Mouse (Mus musculus): ENCODE measurements around the gene Larp6.
A peak's percentile ranks its signal among the peaks of the same experiment; 100 is the strongest.

Larp6 gene

GRCm38 (mm10) chr9:60715271-60715670 lies 2.5 kb downstream of the Larp6 start:
- DNase-seq (ENCODE audit: low spot score) = no peak

GRCm38 (mm10) chr9:60715828-60716227 lies 3.0 kb downstream of the Larp6 start:
- DNase-seq (ENCODE audit: low spot score) = no peak

DNA sequence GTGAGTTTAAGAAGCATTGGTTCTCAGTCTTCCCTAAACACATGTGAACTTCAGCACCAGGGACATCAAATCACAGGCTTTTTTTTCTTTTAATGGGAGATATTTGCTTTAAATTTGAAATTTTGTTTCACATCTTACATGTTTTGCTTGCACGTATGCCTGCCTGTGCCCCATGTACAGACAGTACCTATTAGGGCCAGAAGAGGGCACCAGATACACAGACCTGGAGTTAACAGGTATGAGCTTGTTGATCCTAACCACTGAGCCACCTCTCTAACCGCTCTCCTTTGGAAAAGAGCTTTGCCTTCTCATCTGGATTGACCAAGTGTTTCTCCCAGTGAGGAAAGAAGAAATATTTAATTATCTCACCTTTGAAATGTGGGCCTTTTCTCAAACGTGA lies 5.5 kb downstream of the Larp6 start:
- DNase-seq (ENCODE audit: low spot score) = peak; percentile 67

DNA sequence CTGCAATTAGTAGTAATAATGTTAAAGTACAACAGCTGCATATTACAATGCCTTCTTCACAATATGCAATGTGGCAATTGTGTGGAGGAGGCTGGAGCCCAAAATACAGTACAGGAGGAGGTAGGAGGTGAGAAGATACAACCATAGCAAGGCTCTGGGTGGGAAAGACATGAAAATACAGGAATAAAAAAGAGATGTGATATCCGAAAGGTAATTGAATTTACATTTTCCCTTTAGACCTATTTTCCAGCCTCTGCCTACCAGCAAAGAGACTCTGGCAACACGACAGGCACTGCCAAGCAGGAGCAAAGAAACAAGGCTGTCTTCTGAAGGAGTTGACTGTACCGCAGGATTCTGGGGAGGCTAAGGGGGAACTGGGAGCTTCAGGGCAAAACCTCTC lies 6.9 kb downstream of the Larp6 start:
- no peak for DNase-seq (ENCODE audit: low spot score)

GRCm38 (mm10) chr9:60724968-60725367 lies 12.2 kb downstream of the Larp6 start:
- DNase-seq (ENCODE audit: low spot score) = no peak

GRCm38 (mm10) chr9:60734321-60734720 lies 21.5 kb downstream of the Larp6 start:
- DNase-seq (ENCODE audit: low spot score) = no peak

- no peak for DNase-seq (ENCODE audit: low spot score)
These were observed 26.3 kb downstream of the Larp6 start for GRCm38 (mm10) chr9:60739126-60739525.

DNA sequence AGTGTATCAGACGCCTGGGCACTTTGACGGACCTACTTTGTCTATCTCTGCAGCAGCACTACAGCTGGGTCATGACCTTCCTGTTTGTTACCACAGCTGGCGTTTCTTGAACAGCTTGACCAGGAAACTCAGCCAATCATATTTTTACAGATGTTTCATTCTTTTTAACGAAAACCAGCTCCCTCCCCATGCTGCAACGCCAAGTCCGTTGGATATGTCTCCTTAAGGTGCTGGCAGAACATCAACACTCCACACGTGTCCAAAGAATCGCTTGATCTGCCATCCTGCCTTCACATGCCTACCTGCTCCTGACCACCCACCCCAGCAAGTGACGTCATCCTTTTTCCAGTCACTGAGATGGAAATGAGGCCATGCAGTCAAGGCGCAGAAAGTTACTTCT lies 28.6 kb downstream of the Larp6 start:
- DNase-seq (ENCODE audit: low spot score) = peak; percentile 18

DNA sequence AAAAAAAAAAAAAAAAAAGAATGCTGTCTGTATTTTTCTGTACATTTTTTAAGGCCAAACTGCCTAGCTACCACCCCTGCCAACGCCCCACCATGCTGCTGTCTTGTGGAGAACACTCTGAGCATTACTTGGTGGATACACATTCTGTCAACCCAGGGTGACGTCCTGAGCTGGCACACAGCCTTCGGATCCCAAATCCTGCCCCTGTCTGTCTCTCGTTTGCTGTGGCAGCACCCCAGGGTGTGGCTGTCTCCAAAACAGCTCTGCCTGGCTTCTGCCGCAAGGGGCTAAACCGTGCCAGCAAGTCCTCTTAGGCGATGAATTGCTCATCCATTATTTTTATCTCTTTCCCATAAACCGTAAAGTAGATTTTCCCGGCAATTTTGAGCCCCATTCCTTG lies 29.7 kb downstream of the Larp6 start:
- peak; percentile 43 for DNase-seq (ENCODE audit: low spot score)

GRCm38 (mm10) chr9:60743180-60743900 lies 30.6 kb downstream of the Larp6 start:
- DNase-seq (ENCODE audit: low spot score) = peak; percentile 82

DNA sequence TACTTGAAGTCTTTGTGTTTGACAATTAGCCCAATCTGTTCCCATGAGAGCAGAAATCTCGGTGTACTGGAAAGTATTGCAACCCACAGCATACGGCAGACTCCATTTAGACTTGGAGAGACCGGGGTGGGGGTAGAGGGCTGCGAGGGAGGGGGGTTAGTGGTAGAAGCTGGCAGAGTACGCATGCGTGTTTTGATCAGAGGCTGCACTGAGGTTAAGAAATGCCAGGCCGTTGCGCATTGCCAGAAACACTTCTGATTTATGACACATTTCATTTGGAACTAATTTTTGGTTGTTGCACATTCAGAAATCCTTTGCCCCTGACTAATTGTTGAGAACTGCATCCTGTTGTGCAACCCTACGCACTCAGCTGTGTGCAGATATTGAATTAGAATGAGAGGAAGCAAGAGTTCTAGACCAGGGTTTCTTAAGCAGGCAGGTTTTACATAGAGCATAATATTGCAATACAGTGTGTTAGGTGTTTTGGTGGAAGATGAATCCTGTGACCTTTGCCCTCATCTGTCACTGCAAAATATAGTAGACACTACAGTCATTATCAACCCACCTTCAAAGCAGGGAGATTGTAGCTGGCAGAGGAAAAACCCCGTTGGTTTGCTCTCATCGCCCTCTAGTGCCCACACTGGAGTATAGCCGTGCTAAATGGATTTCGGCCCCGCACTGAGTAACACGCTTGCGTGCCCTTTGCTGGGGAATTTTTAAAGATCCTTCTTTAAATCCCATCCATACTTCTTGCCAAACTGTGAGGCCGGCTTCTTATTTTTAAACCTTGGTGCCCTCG lies 31.6 kb downstream of the Larp6 start:
- peak; percentile 34 for DNase-seq (ENCODE audit: low spot score)

- DNase-seq (ENCODE audit: low spot score) = no peak
These were observed 32.2 kb downstream of the Larp6 start for GRCm38 (mm10) chr9:60744971-60745370.

DNA sequence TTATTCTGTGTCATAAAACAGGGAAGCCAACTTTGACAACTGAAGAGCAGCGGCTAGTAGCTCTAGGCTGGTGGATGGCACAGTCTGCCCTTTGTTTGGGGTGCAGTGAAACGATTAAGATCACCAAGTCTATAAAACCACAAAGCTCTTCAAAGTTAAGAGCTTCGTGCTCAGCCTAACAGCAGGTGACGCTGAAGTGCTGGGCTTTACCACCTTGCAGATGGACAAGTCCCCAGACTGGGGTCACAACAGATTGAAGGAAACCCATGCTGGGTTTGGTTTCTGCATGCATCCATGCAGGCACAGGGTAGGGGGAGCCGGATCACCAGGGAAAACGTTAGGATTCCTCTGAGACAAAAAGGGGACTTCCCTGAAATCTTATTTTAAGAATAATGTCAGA lies 33.8 kb downstream of the Larp6 start:
- DNase-seq (ENCODE audit: low spot score) = no peak

DNA sequence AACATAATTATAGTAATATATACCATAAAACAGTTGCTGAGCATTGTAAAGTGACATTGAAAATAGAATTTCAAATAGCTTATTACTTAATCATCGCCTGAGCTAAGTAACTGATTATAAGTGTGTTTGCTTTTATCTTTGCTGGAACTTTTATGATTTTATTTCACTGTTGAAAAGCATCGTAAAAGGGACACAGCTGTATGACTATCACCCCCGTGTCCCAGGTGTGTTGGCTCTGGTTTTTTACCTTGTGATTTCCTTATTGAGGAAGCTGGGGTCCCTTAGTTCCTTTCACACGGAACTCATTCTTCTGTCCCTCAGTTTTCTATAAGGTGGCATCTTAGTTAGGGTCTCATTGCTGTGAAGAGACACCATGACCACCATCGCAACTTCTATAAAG lies 34.9 kb downstream of the Larp6 start:
- no peak for DNase-seq (ENCODE audit: low spot score)

GRCm38 (mm10) chr9:60748191-60748590 lies 35.4 kb downstream of the Larp6 start:
- no peak for DNase-seq (ENCODE audit: low spot score)

- DNase-seq (ENCODE audit: low spot score) = no peak
These were observed 36.3 kb downstream of the Larp6 start for GRCm38 (mm10) chr9:60749105-60749504.

DNA sequence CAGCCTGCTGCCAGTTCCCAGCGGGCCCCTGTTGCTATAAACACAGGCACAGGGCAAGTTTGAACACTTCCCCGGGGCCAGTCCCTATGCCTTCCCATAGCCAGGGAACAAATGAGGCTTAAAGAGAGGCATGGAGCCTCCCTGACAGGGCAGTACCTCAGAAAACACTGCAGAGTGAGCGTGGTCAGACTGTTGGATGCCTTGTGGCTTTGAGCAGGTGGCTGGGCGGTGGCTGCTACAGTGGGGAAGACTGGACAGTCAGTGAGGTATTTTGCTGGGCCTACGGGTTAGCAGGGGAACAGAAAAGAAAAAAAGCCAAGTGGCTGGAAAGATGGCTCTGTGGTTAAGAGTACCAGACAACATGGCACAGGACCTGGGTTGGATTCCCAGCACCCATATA lies 38.3 kb downstream of the Larp6 start:
- no peak for DNase-seq (ENCODE audit: low spot score)

- no peak for DNase-seq (ENCODE audit: low spot score)
These were observed 39.2 kb downstream of the Larp6 start for GRCm38 (mm10) chr9:60751971-60752370.

DNA sequence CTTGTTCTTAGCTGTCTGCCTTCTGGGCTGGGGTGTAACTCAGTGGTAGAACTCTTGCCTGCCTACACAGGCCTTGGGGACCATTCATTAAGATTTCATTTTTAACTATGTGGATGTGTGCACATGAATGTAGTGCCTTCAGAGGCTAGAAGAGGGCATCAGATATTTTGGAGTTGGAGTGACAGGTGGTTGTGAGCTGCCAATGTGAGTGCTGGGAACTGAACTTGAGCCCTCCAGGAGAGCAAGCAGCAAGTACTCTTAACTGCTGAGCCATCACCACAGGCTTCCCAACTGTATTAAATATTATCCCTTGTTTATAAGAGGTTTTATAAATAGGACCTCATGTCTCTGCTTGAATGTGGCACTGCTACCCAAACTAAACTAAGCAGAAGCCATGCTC lies 39.8 kb downstream of the Larp6 start:
- no peak for DNase-seq (ENCODE audit: low spot score)

- DNase-seq (ENCODE audit: low spot score) = peak; percentile 74
These were observed 43.5 kb downstream of the Larp6 start for GRCm38 (mm10) chr9:60756258-60756657.

DNA sequence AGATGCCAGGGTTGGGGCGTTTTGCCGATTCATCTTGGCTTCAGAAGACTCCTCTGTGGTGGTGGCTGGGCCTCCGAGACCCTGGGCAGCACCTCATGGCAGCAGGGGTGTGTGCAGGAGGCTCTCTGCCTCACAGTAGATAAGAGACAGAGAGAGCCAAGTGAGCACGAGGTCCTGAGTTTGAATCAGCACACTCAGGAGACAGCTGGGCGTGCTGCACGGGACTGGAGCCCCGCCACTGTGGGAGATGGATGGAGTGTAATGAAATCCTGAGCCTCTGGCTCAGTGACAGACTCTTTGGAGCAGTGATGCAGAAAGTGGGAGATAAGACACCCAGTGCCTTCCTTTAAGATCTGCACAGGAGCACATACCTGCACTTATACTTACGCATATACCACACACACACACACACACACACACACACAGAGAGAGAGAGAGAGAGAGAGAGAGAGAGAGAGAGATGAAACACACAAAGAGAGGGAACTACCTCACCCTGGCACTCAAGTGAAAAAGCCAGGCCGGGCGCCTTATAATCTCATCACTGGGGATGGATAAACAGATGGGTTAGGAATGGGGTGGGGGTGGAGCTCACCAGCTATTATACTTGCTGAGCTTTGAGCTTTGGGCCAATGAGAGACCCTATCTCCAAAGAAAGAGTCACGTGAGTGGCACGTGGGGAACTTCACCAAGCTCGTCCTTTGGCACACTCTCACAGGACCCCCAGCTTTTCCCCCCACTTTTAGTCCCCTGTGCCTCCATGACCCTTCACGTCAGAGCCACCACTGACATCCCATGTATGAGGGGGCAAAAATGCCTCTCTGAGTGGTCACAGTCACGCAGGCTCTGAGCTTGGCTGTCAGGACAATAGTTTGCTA lies 44.3 kb downstream of the Larp6 start:
- DNase-seq (ENCODE audit: low spot score) = peak; percentile 12

GRCm38 (mm10) chr9:60757817-60758216 lies 45.0 kb downstream of the Larp6 start:
- no peak for DNase-seq (ENCODE audit: low spot score)
